Mouse (Mus musculus): ENCODE data around the gene Hoxa2. TPM values are rescaled to one million over a fixed set of nuclear protein-coding genes. Genes with fewer than 3 reads are reported as not detected.

Hoxa2 gene
- total and polyA plus RNA-seq, 3 experiments: not detected

- Histone ChIP-seq H3K36me3 (ENCODE audit: control insufficient read depth in 1 of 2, insufficient read depth in 2 of 2, low read length in 2 of 2) (no peaks in the 10 kb centered on the region), H3K27ac (ENCODE audit: control insufficient read depth, low read depth, low read length) (no peak overlapping the region), H3K4me3 (ENCODE audit: control insufficient read depth in 1 of 2, insufficient read depth in 1 of 2, low read depth in 2 of 2, low read length in 2 of 2) (no peak overlapping the region), H3K9me3 (replicated peaks; ENCODE audit: insufficient read depth, low read length) (no peaks in the 10 kb centered on the region), H3K27me3 (ENCODE audit: control insufficient read depth in 1 of 2, insufficient read depth in 2 of 2, low read length in 2 of 2) (no peaks in the 10 kb centered on the region), H3K9ac (ENCODE audit: control insufficient read depth, low read depth, low read length, poor library complexity, severe bottlenecking) (no peak overlapping the region), H3K79me2 (ENCODE audit: control insufficient read depth, insufficient read depth, low read length, poor library complexity) (no peaks in the 10 kb centered on the region), H3K4me1 (ENCODE audit: control insufficient read depth in 1 of 2, insufficient read depth in 2 of 2, low read length in 2 of 2) (no peaks in the 10 kb centered on the region)
- no peak for TF ChIP-seq MYC (IDR thresholded peaks at IDR 0.05; ENCODE audit: low read depth, low read length)
- DNase-seq (ENCODE audit: low read depth, low spot score): no peak
Observed at GRCm38 (mm10) chr6:52208868-52209684, 44.4 kb upstream of the Hoxa2 start.

- no peak for DNase-seq (ENCODE audit: low read depth, low spot score)
- Histone ChIP-seq H3K9ac (ENCODE audit: control insufficient read depth, low read depth, low read length, poor library complexity, severe bottlenecking) (no peak within 1 kb of the TSS), H3K4me3 (ENCODE audit: control insufficient read depth in 1 of 2, insufficient read depth in 1 of 2, low read depth in 2 of 2, low read length in 2 of 2) (no peak within 1 kb of the TSS), H3K79me2 (ENCODE audit: control insufficient read depth, insufficient read depth, low read length, poor library complexity) (no peaks in the 10 kb centered on the region), H3K27me3 (ENCODE audit: control insufficient read depth in 1 of 2, insufficient read depth in 2 of 2, low read length in 2 of 2) (no peaks in the 10 kb centered on the region), H3K27ac (ENCODE audit: control insufficient read depth, low read depth, low read length) (no peak within 1 kb of the TSS), H3K36me3 (ENCODE audit: control insufficient read depth in 1 of 2, insufficient read depth in 2 of 2, low read length in 2 of 2) (no peaks in the 10 kb centered on the region), H3K4me1 (ENCODE audit: control insufficient read depth in 1 of 2, insufficient read depth in 2 of 2, low read length in 2 of 2) (no peaks in the 10 kb centered on the region), H3K9me3 (replicated peaks; ENCODE audit: insufficient read depth, low read length) (no peaks in the 10 kb centered on the region)
- TF ChIP-seq MYC (IDR thresholded peaks at IDR 0.05; ENCODE audit: low read depth, low read length) (no peak), ETS1 (IDR thresholded peaks at IDR 0.05; ENCODE audit: low read depth, low read length) (no peak), NELFE (IDR thresholded peaks at IDR 0.05; ENCODE audit: low read depth, low read length) (no peak), GABPA (IDR thresholded peaks at IDR 0.05; ENCODE audit: low read depth, low read length) (no peak), RAD21 (IDR thresholded peaks at IDR 0.05; ENCODE audit: low read depth, low read length) (no peak), POLR2AphosphoS2 (IDR thresholded peaks at IDR 0.05; ENCODE audit: low read length) (no peak), KAT2A (conservative IDR thresholded peaks at IDR 0.05; ENCODE audit: low read depth, low read length) (no peak), MAFK (IDR thresholded peaks at IDR 0.05; ENCODE audit: borderline replicate concordance, low read depth, low read length) (no peak), ZKSCAN1 (IDR thresholded peaks at IDR 0.05; ENCODE audit: low read depth, low read length) (no peak), CHD2 (IDR thresholded peaks at IDR 0.05; ENCODE audit: low read length) (no peak), TBP (IDR thresholded peaks at IDR 0.05; ENCODE audit: low read depth, low read length) (no peak), SIN3A (IDR thresholded peaks at IDR 0.05; ENCODE audit: low read length) (no peak), POLR2AphosphoS5 (IDR thresholded peaks at IDR 0.05; ENCODE audit: borderline replicate concordance, low read depth, low read length) (no peak), MAX (IDR thresholded peaks at IDR 0.05; ENCODE audit: low read length) (no peak), GATA1 (IDR thresholded peaks at IDR 0.05; ENCODE audit: low read depth, low read length) (no peak)
Observed at GRCm38 (mm10) chr6:52208072-52208867, 43.6 kb upstream of the Hoxa2 start, which contains the start of gene Hoxa6. Hoxa6 (minus strand) TSS chr6:52208722.

Measured in MEL (cell line).